Mouse (Mus musculus) liver, adult 2 months (tissue): Measurements from ENCODE around the gene Fam53a.

Experiments
- CTCF ChIP-seq: fragments of 200-500 bp; IDR thresholded peaks from 2 replicates; pipeline ENCODE4 v1.5.1; 2011; ENCODE audit warnings: low read depth, low read length, control low read depth
- POLR2A ChIP-seq: fragments of 200-500 bp; IDR thresholded peaks from 2 replicates; pipeline ENCODE4 v1.6.1; 2011; ENCODE audit warnings: low read length, control low read depth; ENCODE audit not compliant: insufficient read depth; ENCODE audit errors: extremely low read depth

DNA sequence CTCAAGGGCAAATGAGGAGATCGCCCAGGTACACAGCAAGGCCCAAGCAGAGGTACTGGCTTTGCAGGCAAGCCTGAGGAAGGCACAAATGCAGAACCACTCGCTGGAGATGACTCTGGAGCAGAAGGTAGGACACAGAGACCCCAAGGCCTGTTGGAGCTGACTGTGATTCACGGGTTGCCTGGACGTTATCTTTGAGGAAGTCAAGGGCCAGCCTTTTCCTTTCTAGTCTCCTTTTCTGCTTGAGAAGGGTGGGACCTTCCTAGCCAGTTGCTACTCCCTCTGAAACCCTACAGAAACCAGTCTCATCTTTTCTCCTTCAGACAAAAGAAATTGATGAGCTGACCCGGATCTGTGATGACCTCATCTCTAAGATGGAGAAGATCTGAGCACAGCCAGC lies 42.2 kb upstream of the Fam53a start:
- TF ChIP-seq CTCF (no peak), POLR2A (no peak)
